Mouse (Mus musculus): Measurements from ENCODE around the gene Akap6. TPM values are rescaled to one million over a fixed set of nuclear protein-coding genes. Genes with fewer than 3 reads are reported as not detected.

The Akap6 gene
- total RNA-seq, 2 experiments from 2014 or later: 97.4 to 99.6 TPM

Other genes with a start within 250 kb of the Akap6 start
- 10 to 100 TPM; 76.7 to 84.4 TPM for gene Arhgap5, start 195.4 kb upstream of the Akap6 start, total RNA-seq (2021)